Mouse (Mus musculus) erythroblast, embryonic 14.5 days (primary cell): Measurements from ENCODE around the gene Dscaml1.

ENCODE experiments used
- GATA1 ChIP-seq: IDR thresholded peaks from 2 replicates; pipeline ENCODE4 v1.6.1; 2012; ENCODE audit warnings: low read length, inconsistent platforms, mixed read lengths
- TAL1 ChIP-seq: IDR thresholded peaks from 3 replicates; pipeline ENCODE4 v1.6.1; 2012; ENCODE audit warnings: low read length, inconsistent platforms, mixed read lengths

GRCm38 (mm10) chr9:45768421-45768820 lies 342.0 kb downstream of the Dscaml1 start:
- TF ChIP-seq GATA1 (no peak), TAL1 (no peak)
